Mouse (Mus musculus): ENCODE measurements at regions not wholly inside any gene's neighbourhood (a gene's known extent, or its start where the extent isn't known, plus 50 kb on each side); places are given as distances from the start of the nearest gene placed in this dataset.
A peak's percentile ranks its signal among the peaks of the same experiment; 100 is the strongest.

DNA sequence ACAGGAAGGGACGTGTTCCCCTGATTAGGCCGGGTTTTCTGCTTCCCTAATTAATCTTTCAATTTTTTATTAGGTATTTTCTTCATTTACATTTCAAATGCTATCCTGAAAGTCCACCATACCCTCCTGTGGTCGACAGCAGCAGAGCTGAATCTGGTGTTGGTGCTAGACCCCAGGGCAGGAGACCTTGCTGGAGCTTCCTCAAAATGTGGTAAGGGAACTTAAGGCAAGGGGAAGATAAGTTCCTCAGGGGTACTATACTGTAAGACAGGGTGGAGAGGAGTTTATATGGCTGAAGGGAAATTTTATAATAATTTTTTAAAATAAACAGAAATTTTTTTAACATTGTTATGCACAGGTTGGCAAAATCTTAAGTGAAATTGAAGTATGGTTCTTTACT lies 806.5 kb upstream of the Edil3 start:
- no peak for DNase-seq (ENCODE audit: extremely low spot score in 1 of 2, low spot score in 2 of 2)
- TF ChIP-seq CTCF (IDR thresholded peaks at IDR 0.05), result no peak
- intact Hi-C loops (cut with DNase I), result no loop called here
- Histone ChIP-seq H3K27ac (no peak overlapping the region), H3K4me3 (no peak overlapping the region)

DNA sequence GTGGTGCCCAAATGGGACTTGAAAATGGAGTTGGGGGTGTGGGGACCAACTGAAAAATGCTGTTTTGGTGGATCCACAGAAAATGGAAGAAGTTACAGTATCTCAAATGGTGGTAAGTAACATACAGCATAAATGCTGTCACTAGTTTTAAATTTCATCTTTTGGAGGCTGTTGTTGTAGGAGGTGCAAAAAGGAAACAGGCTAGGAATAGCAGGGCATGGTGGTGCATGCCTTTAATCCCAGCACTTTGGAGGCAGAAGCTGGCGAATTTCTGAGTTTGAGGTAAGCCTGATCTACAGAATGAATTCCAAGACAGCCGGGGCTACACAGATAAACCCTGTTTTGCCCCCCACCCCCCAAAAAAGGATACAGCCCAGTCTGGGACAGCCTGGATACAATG lies 794.8 kb upstream of the Edil3 start:
- TF ChIP-seq CTCF (IDR thresholded peaks at IDR 0.05), result no peak
- DNase-seq (ENCODE audit: extremely low spot score in 1 of 2, low spot score in 2 of 2), result no peak
- H3K27ac ChIP-seq, result peak overlapping the region; percentile 24
- intact Hi-C loops (cut with DNase I), result no loop called here
- H3K4me3 ChIP-seq, result no peak overlapping the region

All from left cerebral cortex, adult 2 months (tissue).